Mouse (Mus musculus) bone marrow macrophage, adult 2 months (primary cell): ENCODE measurements around the gene Col6a6. TPM values are rescaled to one million over a fixed set of nuclear protein-coding genes. Genes with fewer than 3 reads are reported as not detected.
"Not testable (repeated sequence)": the region's sequence is repeated elsewhere in the genome, so short reads cannot be mapped to it uniquely, and the experiment has no call there.

Experiments used
- H3K27ac ChIP-seq: 2 replicates; pipeline ENCODE4 v1.5.1; 2012; ENCODE audit warnings: low read depth, low read length; ENCODE audit not compliant: insufficient read depth
- H3K4me1 ChIP-seq: 2 replicates; pipeline ENCODE4 v1.6.1; 2012; ENCODE audit warnings: low read length; ENCODE audit not compliant: control insufficient read depth, insufficient read depth
- H3K4me3 ChIP-seq: 2 replicates; pipeline ENCODE4 v1.5.1; 2012; ENCODE audit warnings: mild to moderate bottlenecking, low read length, moderate library complexity; ENCODE audit not compliant: insufficient read depth
- CTCF ChIP-seq: IDR thresholded peaks from 2 replicates; pipeline ENCODE4 v1.5.1; 2012; ENCODE audit warnings: low read depth, mild to moderate bottlenecking, low read length, moderate library complexity
- POLR2A ChIP-seq: IDR thresholded peaks from 2 replicates; pipeline ENCODE4 v1.6.1; 2012; ENCODE audit warnings: mild to moderate bottlenecking, low read depth, low read length, borderline replicate concordance
- polyA plus RNA-seq: library from polyadenylated mRNA; stranded (reverse); fragments of >200 nt; gene quantifications from 2 replicates; pipeline ENCODE4 v1.2.4, GENCODE M21; 2012; ENCODE audit not compliant: missing spikeins, insufficient read depth, insufficient read length

Gene Col6a6
- polyA plus RNA-seq, 1 experiment: not detected

GRCm38 (mm10) chr9:105659877-105660276 lies 168.1 kb downstream of the Col6a6 start:
- no peak overlapping the region for H3K4me3 ChIP-seq
- H3K4me1 ChIP-seq: peaks cover 8% of the 10 kb centered on the region
- no peak overlapping the region for H3K27ac ChIP-seq
- TF ChIP-seq POLR2A: no peak
- TF ChIP-seq CTCF: no peak

GRCm38 (mm10) chr9:105658216-105658615 lies 169.7 kb downstream of the Col6a6 start:
- peaks cover 8% of the 10 kb centered on the region for H3K4me1 ChIP-seq
- no peak for TF ChIP-seq CTCF
- TF ChIP-seq POLR2A: no peak
- H3K4me3 ChIP-seq: no peak overlapping the region
- H3K27ac ChIP-seq: no peak overlapping the region

- Histone ChIP-seq H3K4me3 (no peak overlapping the region), H3K4me1 (peaks cover 10% of the 10 kb centered on the region), H3K27ac (no peak overlapping the region)
- no peak for TF ChIP-seq CTCF
- TF ChIP-seq POLR2A: no peak
Observed at GRCm38 (mm10) chr9:105656189-105656588, 171.8 kb downstream of the Col6a6 start.

- peak within 1 kb of the TSS; percentile 22; the same call in 1 of the 2 replicates for H3K27ac ChIP-seq
- TF ChIP-seq POLR2A: no peak
- no peak for TF ChIP-seq CTCF
- no peaks in the 10 kb centered on the region; the same call in 1 of the 2 replicates for H3K4me1 ChIP-seq
- peak within 1 kb of the TSS; percentile 84 for H3K4me3 ChIP-seq
Observed at GRCm38 (mm10) chr9:105642460-105643371, 185.2 kb downstream of the Col6a6 start, which contains the start of gene Pik3r4. Gene Pik3r4 (plus strand): TSS chr9:105642978.

- not testable (repeated sequence) for H3K4me1 ChIP-seq, H3K27ac ChIP-seq, H3K4me3 ChIP-seq
Observed at GRCm38 (mm10) chr9:105641377-105641776, 186.6 kb downstream of the Col6a6 start.

Other genes starting within 250 kb of the Col6a6 start
- gene Pik3r4, start 185.2 kb downstream of the Col6a6 start, polyA plus RNA-seq: 24.5 and 27.1 TPM in 2 replicates
- gene Col6a5, start 132.5 kb upstream of the Col6a6 start, polyA plus RNA-seq: not detected in 2 replicates